Mouse (Mus musculus): Measurements from ENCODE around the gene Plcb4. TPM values are rescaled to one million over a fixed set of nuclear protein-coding genes. Genes with fewer than 3 reads are reported as not detected.

Plcb4 gene
- polyA plus RNA-seq (2014; fragmentation: Nextera tagmentation; extraction: Ambion mirVana), result 11.0 and 12.0 TPM in 2 replicates

DNA sequence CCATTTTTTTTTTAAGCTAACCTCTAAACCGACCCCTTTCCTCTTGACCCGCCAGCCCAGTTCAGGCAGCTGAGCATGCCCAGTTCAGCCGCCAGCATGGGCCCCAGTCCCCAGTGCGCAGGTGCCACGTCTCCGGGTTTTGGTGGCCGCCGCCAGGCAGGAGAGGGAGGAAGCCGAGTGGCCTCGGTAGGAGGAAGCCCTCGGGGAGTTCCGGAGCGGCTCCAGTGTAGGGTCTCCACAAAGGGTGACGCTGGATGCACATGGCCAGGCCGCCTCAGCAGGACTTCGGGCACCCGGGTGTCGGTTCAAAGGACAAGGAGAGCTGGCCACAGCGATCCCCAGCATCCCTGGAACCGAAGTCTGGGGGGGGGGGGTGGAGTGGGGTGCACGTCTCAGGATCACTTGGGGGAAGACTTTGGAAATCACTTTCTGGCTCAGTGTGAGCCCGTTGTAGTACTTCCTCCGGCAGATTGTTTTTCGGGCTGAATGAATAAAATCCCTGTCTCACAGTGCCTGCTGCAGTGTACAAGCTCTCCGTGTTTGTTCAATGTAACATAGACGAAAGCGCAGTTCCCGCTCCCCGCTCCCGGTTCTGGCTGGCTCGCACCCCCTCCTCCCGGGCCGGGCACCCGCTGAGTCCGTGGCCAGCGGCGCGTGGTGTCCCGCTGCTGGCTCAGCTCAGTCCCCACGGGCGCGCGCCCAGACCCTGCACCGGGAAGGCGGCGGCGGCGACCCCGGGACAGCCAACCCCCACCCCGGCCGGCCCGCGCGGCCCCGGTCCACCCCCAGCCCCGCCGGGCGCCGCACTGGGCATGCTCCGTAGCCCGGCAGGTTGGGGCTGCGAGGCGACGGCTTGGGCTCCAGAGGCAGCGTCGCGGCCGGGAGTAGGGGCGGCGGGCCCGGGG is at the start of gene Plcb4:
Plcb4 (plus strand) TSS at position 526 of the 905 bp plus-strand sequence.
- no peaks in the 10 kb centered on the region for H3K36me3 ChIP-seq (replicated peaks; ENCODE audit: control insufficient read depth, insufficient read depth, low read depth, low read length)
- under 1% methylated on average over 52 of the region's 71 CpGs for WGBS
- H3K9ac ChIP-seq (replicated peaks; ENCODE audit: low read length), result peak within 1 kb of the TSS; percentile 95
- H3K27ac ChIP-seq (replicated peaks; ENCODE audit: low read depth, low read length), result peak within 1 kb of the TSS; percentile 97
- no peaks in the 10 kb centered on the region for H3K27me3 ChIP-seq (ENCODE audit: control insufficient read depth, insufficient read depth, low read length)
- ATAC-seq (replicated peaks; ENCODE audit: insufficient number of reproducible peaks, low FRiP score, low TSS enrichment, low read depth), result peak; percentile 96
- H3K4me2 ChIP-seq (ENCODE audit: low read depth, low read length), result peak within 1 kb of the TSS; percentile 81
- no peaks in the 10 kb centered on the region for H3K9me3 ChIP-seq (replicated peaks; ENCODE audit: control insufficient read depth, low read length)
- peak; percentile 89 for DNase-seq (ENCODE audit: low spot score)
- H3K4me1 ChIP-seq (ENCODE audit: control insufficient read depth, insufficient read depth, low read length), result no peaks in the 10 kb centered on the region
- peak within 1 kb of the TSS; percentile 78 for H3K4me3 ChIP-seq (ENCODE audit: low read depth, low read length)

DNA sequence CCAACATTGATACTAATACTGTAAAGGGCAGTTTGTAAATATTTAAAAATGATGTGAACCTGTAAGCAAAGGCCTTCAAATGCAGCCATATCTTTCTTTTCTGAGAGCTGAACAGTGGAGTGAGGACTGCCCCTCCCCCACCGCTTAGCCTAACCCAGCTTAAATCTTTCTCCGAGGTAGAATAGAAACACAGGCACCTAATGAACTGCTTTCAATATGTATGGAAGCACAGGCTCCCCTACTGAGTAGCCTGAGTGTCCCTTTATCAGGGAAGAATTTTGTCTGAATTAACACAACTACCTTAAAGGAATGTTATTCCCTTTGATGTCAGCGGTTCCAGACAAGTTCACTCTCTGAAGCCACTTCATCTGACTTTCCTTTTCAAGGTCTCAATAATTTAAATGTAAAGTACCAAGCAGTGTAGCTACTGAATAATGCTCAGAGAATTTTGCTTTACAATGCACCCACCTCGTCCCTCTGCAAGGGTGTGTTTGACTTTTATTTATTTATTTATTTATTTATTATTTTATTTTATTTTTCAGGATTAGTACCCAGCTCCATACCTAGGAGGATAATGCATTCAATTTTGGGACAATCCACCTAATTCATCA is 44.1 kb upstream of the Plcb4 start:
- Histone ChIP-seq H3K4me2 (ENCODE audit: low read depth, low read length) (no peak overlapping the region), H3K4me3 (ENCODE audit: low read depth, low read length) (no peak overlapping the region), H3K27ac (replicated peaks; ENCODE audit: low read depth, low read length) (no peak overlapping the region), H3K9me3 (replicated peaks; ENCODE audit: control insufficient read depth, low read length) (no peaks in the 10 kb centered on the region), H3K9ac (replicated peaks; ENCODE audit: low read length) (no peak overlapping the region), H3K36me3 (replicated peaks; ENCODE audit: control insufficient read depth, insufficient read depth, low read depth, low read length) (no peaks in the 10 kb centered on the region), H3K4me1 (ENCODE audit: control insufficient read depth, insufficient read depth, low read length) (no peaks in the 10 kb centered on the region), H3K27me3 (ENCODE audit: control insufficient read depth, insufficient read depth, low read length) (no peaks in the 10 kb centered on the region)
- 20% methylated on average over 4 of the region's 4 CpGs for WGBS
- ATAC-seq (replicated peaks; ENCODE audit: insufficient number of reproducible peaks, low FRiP score, low TSS enrichment, low read depth), result no peak
- peak; percentile 36 for DNase-seq (ENCODE audit: low spot score)

DNA sequence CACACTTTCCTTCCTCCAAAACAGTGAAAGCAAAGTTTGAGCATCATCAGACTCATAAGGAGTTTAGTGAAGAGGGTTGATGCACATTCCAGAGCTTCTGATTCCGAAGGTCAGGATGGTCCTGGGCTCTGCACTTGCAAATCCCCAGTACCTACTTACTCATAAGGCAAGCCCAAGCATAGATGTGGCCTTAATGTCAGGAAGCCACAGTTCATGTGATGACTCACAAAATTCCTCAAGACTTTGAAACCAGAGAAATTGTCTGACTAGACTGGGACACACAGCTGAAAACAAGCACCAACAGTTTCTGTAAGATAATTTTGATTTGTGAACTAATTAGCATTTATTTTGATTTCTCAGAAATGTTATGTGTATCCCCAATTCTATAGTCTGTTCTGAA is 42.7 kb upstream of the Plcb4 start:
- Histone ChIP-seq H3K4me2 (ENCODE audit: low read depth, low read length) (no peak overlapping the region), H3K4me1 (ENCODE audit: control insufficient read depth, insufficient read depth, low read length) (no peaks in the 10 kb centered on the region), H3K9ac (replicated peaks; ENCODE audit: low read length) (no peak overlapping the region), H3K4me3 (ENCODE audit: low read depth, low read length) (no peak overlapping the region), H3K36me3 (replicated peaks; ENCODE audit: control insufficient read depth, insufficient read depth, low read depth, low read length) (no peaks in the 10 kb centered on the region), H3K9me3 (replicated peaks; ENCODE audit: control insufficient read depth, low read length) (no peaks in the 10 kb centered on the region), H3K27ac (replicated peaks; ENCODE audit: low read depth, low read length) (no peak overlapping the region), H3K27me3 (ENCODE audit: control insufficient read depth, insufficient read depth, low read length) (no peaks in the 10 kb centered on the region)
- DNase-seq (ENCODE audit: low spot score) (no peak), ATAC-seq (replicated peaks; ENCODE audit: insufficient number of reproducible peaks, low FRiP score, low TSS enrichment, low read depth) (no peak)
- WGBS, result 75% methylated on average over 1 of the region's 1 CpGs

GRCm38 (mm10) chr2:135618551-135618950 is 40.3 kb upstream of the Plcb4 start:
- Histone ChIP-seq H3K9me3 (replicated peaks; ENCODE audit: control insufficient read depth, low read length) (no peaks in the 10 kb centered on the region), H3K4me3 (ENCODE audit: low read depth, low read length) (no peak overlapping the region), H3K27me3 (ENCODE audit: control insufficient read depth, insufficient read depth, low read length) (no peaks in the 10 kb centered on the region), H3K9ac (replicated peaks; ENCODE audit: low read length) (no peak overlapping the region), H3K27ac (replicated peaks; ENCODE audit: low read depth, low read length) (no peak overlapping the region), H3K36me3 (replicated peaks; ENCODE audit: control insufficient read depth, insufficient read depth, low read depth, low read length) (no peaks in the 10 kb centered on the region), H3K4me2 (ENCODE audit: low read depth, low read length) (no peak overlapping the region), H3K4me1 (ENCODE audit: control insufficient read depth, insufficient read depth, low read length) (no peaks in the 10 kb centered on the region)
- DNase-seq (ENCODE audit: low spot score), result no peak
- ATAC-seq (replicated peaks; ENCODE audit: insufficient number of reproducible peaks, low FRiP score, low TSS enrichment, low read depth), result no peak

DNA sequence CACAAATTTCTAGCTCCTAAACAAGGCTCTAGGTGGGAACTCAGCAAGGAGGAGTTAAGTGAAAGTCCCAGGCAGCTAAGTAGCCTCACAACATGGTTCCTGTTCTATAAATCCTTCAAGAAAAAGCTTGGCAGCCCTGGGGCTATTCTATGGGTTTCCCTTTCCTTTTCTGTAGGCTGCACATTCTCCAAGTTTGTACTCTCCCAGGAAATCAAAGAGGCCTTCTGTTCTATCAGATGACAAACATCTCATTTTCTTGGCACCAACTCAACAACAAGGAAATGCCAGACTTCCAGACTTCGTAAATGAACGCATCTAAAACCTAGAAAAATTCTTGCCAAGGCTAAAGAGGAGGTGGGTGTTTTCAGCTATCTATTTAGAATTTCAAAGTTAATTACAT is 38.9 kb upstream of the Plcb4 start:
- WGBS, result 47% methylated on average over 2 of the region's 2 CpGs
- ATAC-seq (replicated peaks; ENCODE audit: insufficient number of reproducible peaks, low FRiP score, low TSS enrichment, low read depth), result no peak

DNA sequence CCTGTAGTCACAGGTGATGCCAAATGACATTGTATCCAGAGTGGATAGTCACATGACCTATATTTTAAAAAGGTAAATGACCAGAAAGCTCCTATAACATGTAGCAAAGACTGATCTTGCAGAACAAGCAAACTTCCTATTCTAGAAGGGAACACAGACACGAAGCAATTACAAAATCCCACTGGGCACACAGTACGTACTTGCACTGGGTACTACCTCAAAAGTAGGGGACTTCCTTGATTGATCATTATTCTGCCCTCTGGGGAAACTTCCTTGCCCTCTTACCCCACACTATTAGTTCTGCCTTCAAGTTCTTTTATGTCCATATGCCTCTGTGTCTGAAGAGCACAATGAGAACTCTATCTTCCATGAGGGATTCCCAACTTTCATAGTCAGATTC is 31.0 kb upstream of the Plcb4 start:
- DNase-seq (ENCODE audit: low spot score) (no peak), ATAC-seq (replicated peaks; ENCODE audit: insufficient number of reproducible peaks, low FRiP score, low TSS enrichment, low read depth) (no peak)
- Histone ChIP-seq H3K9ac (replicated peaks; ENCODE audit: low read length) (no peak overlapping the region), H3K27me3 (ENCODE audit: control insufficient read depth, insufficient read depth, low read length) (no peaks in the 10 kb centered on the region), H3K4me3 (ENCODE audit: low read depth, low read length) (no peak overlapping the region), H3K27ac (replicated peaks; ENCODE audit: low read depth, low read length) (no peak overlapping the region), H3K4me1 (ENCODE audit: control insufficient read depth, insufficient read depth, low read length) (no peaks in the 10 kb centered on the region), H3K36me3 (replicated peaks; ENCODE audit: control insufficient read depth, insufficient read depth, low read depth, low read length) (no peaks in the 10 kb centered on the region), H3K9me3 (replicated peaks; ENCODE audit: control insufficient read depth, low read length) (no peaks in the 10 kb centered on the region), H3K4me2 (ENCODE audit: low read depth, low read length) (no peak overlapping the region)
- 52% methylated on average over 2 of the region's 2 CpGs for WGBS

More for the DNA sequence above, 38.9 kb upstream of the Plcb4 start:
- Histone ChIP-seq H3K4me1 (ENCODE audit: control insufficient read depth, insufficient read depth, low read length) (no peaks in the 10 kb centered on the region), H3K27ac (replicated peaks; ENCODE audit: low read depth, low read length) (no peak overlapping the region), H3K4me2 (ENCODE audit: low read depth, low read length) (no peak overlapping the region), H3K27me3 (ENCODE audit: control insufficient read depth, insufficient read depth, low read length) (no peaks in the 10 kb centered on the region), H3K36me3 (replicated peaks; ENCODE audit: control insufficient read depth, insufficient read depth, low read depth, low read length) (no peaks in the 10 kb centered on the region), H3K4me3 (ENCODE audit: low read depth, low read length) (no peak overlapping the region), H3K9me3 (replicated peaks; ENCODE audit: control insufficient read depth, low read length) (no peaks in the 10 kb centered on the region), H3K9ac (replicated peaks; ENCODE audit: low read length) (no peak overlapping the region)
- DNase-seq (ENCODE audit: low spot score), result no peak

DNA sequence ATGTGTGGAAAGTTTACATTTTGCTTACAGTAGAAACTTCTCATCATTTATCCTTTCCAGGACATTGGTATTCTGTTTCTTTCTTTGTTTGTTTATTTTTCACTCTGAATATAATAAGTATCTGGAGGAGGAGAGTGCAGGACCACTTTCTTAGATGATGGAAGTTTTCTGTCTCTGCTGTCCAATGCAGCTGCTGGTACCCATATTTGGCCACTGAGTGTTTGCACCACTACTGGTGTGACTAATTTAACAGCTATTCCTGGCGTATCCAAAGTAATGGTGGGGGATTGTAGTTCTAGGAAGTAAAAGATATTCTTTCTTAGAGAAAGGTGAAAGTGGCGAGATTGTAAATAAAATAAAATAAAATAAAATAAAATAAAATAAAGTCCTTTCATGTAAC is 21.6 kb upstream of the Plcb4 start:
- Histone ChIP-seq H3K27ac (replicated peaks; ENCODE audit: low read depth, low read length) (no peak overlapping the region), H3K27me3 (ENCODE audit: control insufficient read depth, insufficient read depth, low read length) (no peaks in the 10 kb centered on the region), H3K36me3 (replicated peaks; ENCODE audit: control insufficient read depth, insufficient read depth, low read depth, low read length) (no peaks in the 10 kb centered on the region), H3K9ac (replicated peaks; ENCODE audit: low read length) (no peak overlapping the region), H3K4me3 (ENCODE audit: low read depth, low read length) (no peak overlapping the region), H3K9me3 (replicated peaks; ENCODE audit: control insufficient read depth, low read length) (no peaks in the 10 kb centered on the region), H3K4me1 (ENCODE audit: control insufficient read depth, insufficient read depth, low read length) (no peaks in the 10 kb centered on the region), H3K4me2 (ENCODE audit: low read depth, low read length) (no peak overlapping the region)
- ATAC-seq (replicated peaks; ENCODE audit: insufficient number of reproducible peaks, low FRiP score, low TSS enrichment, low read depth) (no peak), DNase-seq (ENCODE audit: low spot score) (no peak)
- 81% methylated on average over 2 of the region's 2 CpGs for WGBS

- Histone ChIP-seq H3K27ac (replicated peaks; ENCODE audit: low read depth, low read length) (no peak overlapping the region), H3K4me2 (ENCODE audit: low read depth, low read length) (no peak overlapping the region), H3K4me3 (ENCODE audit: low read depth, low read length) (no peak overlapping the region), H3K9ac (replicated peaks; ENCODE audit: low read length) (no peak overlapping the region), H3K9me3 (replicated peaks; ENCODE audit: control insufficient read depth, low read length) (no peaks in the 10 kb centered on the region), H3K36me3 (replicated peaks; ENCODE audit: control insufficient read depth, insufficient read depth, low read depth, low read length) (no peaks in the 10 kb centered on the region), H3K27me3 (ENCODE audit: control insufficient read depth, insufficient read depth, low read length) (no peaks in the 10 kb centered on the region), H3K4me1 (ENCODE audit: control insufficient read depth, insufficient read depth, low read length) (no peaks in the 10 kb centered on the region)
- ATAC-seq (replicated peaks; ENCODE audit: insufficient number of reproducible peaks, low FRiP score, low TSS enrichment, low read depth), result no peak
- DNase-seq (ENCODE audit: low spot score), result no peak
- 82% methylated on average over 1 of the region's 1 CpGs for WGBS
Measured at GRCm38 (mm10) chr2:135641002-135641401, 17.8 kb upstream of the Plcb4 start.

Data from embryonic facial prominence, embryonic 11.5 days (tissue).